15 mouse cellular contexts compared by ENCODE assay signal in the genomic region with DNA sequence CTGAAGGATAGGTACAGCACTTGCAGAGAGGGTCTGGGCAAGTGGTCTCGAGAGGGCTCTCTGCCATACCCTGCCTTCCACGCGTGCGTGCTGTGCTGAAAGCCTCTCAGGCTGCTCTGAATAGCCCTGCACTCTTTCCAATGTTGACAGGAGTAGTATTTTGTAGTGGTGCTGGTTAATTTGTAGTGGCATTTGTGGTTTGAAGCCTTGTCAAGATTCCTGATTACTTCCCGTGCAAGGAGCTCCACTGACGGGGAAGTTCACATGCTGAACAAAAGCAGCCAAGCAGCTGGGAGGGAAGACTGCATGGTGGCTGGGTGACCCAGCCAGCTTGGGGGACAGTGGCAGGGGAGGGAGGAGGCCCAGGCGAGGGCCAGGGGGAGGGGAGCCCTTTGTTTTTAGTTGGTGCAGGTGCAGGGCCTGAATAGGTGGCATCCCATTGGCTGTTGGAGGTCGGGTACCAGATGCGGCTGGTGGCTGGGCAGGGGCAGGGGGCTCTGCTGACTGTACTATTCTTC. TPM values are rescaled to one million over a fixed set of nuclear protein-coding genes. Genes with fewer than 3 reads are reported as not detected.
A peak's percentile ranks its signal among the peaks of the same experiment; 100 is the strongest.
DNase-seq lines count a peak whose midpoint lies in the region; ATAC-seq and TF ChIP-seq lines count a peak whose summit lies in the region.
"Had no signal": no experiment of that assay in that cellular context is flagged by ENCODE, and none has a peak within 500 bp of the region (broad histone marks: within the 10 kb centered on the region; RNA-seq: fewer than 3 reads in every experiment).

No protein-coding gene starts in this region.

- no peak overlapping the region for H3K4me3 ChIP-seq in heart, embryonic 16.5 days (ENCODE audit: low read length)
- H3K4me3 ChIP-seq in embryonic facial prominence, embryonic 11.5 days (ENCODE audit: low read depth, low read length), result no peak overlapping the region
- H3K4me3 ChIP-seq in hindbrain, embryonic 11.5 days (ENCODE audit: low read depth, low read length), result no peak overlapping the region
- H3K4me3 ChIP-seq in midbrain, embryonic 12.5 days, result no peak overlapping the region
- H3K4me3 ChIP-seq in cerebellum, adult 2 months (replicated peaks; ENCODE audit: insufficient read depth, low read depth, low read length), result no peak overlapping the region
- H3K4me3 ChIP-seq: limb, embryonic 13.5 days had no signal

- no peak overlapping the region for H3K27ac ChIP-seq in heart, embryonic 16.5 days (ENCODE audit: low read length)
- no peak overlapping the region for H3K27ac ChIP-seq in embryonic facial prominence, embryonic 11.5 days (replicated peaks; ENCODE audit: low read depth, low read length)
- no peak overlapping the region for H3K27ac ChIP-seq in hindbrain, embryonic 11.5 days (ENCODE audit: low read depth, low read length)
- peak overlapping the region; percentile 66 for H3K27ac ChIP-seq in midbrain, embryonic 12.5 days (replicated peaks)
- no peak overlapping the region for H3K27ac ChIP-seq in cerebellum, adult 2 months (ENCODE audit: insufficient read depth, low read length)
- H3K27ac ChIP-seq: limb, embryonic 13.5 days had no signal

- DNase-seq in heart, adult 9 months (ENCODE audit: low spot score in 2 of 2), result no peak
- peak; percentile 8 for DNase-seq in embryonic facial prominence, embryonic 11.5 days (ENCODE audit: low spot score)
- peak; percentile 36 for DNase-seq in hindbrain, embryonic 11.5 days (ENCODE audit: low spot score)
- DNase-seq in spleen, adult 12 weeks (ENCODE audit: low spot score), result no peak
- no peak for DNase-seq in left cerebral cortex, adult 8-10 months (ENCODE audit: low spot score in 2 of 2)
- no peak for DNase-seq in cerebellum, adult 2 months
- DNase-seq: adrenal gland, adult 8-10 months; B cell, adult 2 months; cerebellum, adult 18-20 months; heart, adult 18-20 months had no signal

- no peaks in the 10 kb centered on the region for H3K27me3 ChIP-seq in heart, embryonic 16.5 days (ENCODE audit: control insufficient read depth, insufficient read depth, low read length)
- H3K27me3 ChIP-seq in embryonic facial prominence, embryonic 11.5 days (ENCODE audit: control insufficient read depth, insufficient read depth, low read length), result no peaks in the 10 kb centered on the region
- no peaks in the 10 kb centered on the region for H3K27me3 ChIP-seq in hindbrain, embryonic 11.5 days (ENCODE audit: control insufficient read depth, insufficient read depth, low read length)
- no peaks in the 10 kb centered on the region for H3K27me3 ChIP-seq in midbrain, embryonic 12.5 days
- no peaks in the 10 kb centered on the region for H3K27me3 ChIP-seq in cerebellum, adult 2 months (ENCODE audit: control insufficient read depth, insufficient read depth, low read length)
- H3K27me3 ChIP-seq: limb, embryonic 13.5 days had no signal

- no peak overlapping the region for H3K4me2 ChIP-seq in heart, embryonic 16.5 days (ENCODE audit: low read depth, low read length)
- H3K4me2 ChIP-seq in embryonic facial prominence, embryonic 11.5 days (ENCODE audit: low read depth, low read length), result no peak overlapping the region
- no peak overlapping the region for H3K4me2 ChIP-seq in hindbrain, embryonic 11.5 days (replicated peaks; ENCODE audit: low read depth, low read length)
- no peak overlapping the region for H3K4me2 ChIP-seq in midbrain, embryonic 12.5 days (replicated peaks)
- H3K4me2 ChIP-seq: limb, embryonic 13.5 days had no signal

- H3K9ac ChIP-seq in heart, embryonic 16.5 days (ENCODE audit: low read length), result no peak overlapping the region
- H3K9ac ChIP-seq in embryonic facial prominence, embryonic 11.5 days (replicated peaks; ENCODE audit: low read length), result no peak overlapping the region
- H3K9ac ChIP-seq in hindbrain, embryonic 11.5 days (ENCODE audit: low read depth, low read length), result no peak overlapping the region
- H3K9ac ChIP-seq in midbrain, embryonic 12.5 days (replicated peaks), result no peak overlapping the region
- H3K9ac ChIP-seq: limb, embryonic 13.5 days had no signal

- H3K9me3 ChIP-seq in heart, embryonic 16.5 days (replicated peaks; ENCODE audit: control insufficient read depth, low read length), result no peaks in the 10 kb centered on the region
- no peaks in the 10 kb centered on the region for H3K9me3 ChIP-seq in embryonic facial prominence, embryonic 11.5 days (replicated peaks; ENCODE audit: control insufficient read depth, low read length)
- no peaks in the 10 kb centered on the region for H3K9me3 ChIP-seq in hindbrain, embryonic 11.5 days (ENCODE audit: control insufficient read depth, low read length)
- no peaks in the 10 kb centered on the region for H3K9me3 ChIP-seq in midbrain, embryonic 12.5 days
- H3K9me3 ChIP-seq: limb, embryonic 13.5 days had no signal

- TF ChIP-seq POLR2A in cerebellum, adult 2 months (IDR thresholded peaks at IDR 0.05; ENCODE audit: borderline replicate concordance, insufficient read depth, low read length), result no peak

- peaks cover 9% of the 10 kb centered on the region for H3K4me1 ChIP-seq in heart, embryonic 16.5 days (ENCODE audit: control insufficient read depth, insufficient read depth, low read length)
- H3K4me1 ChIP-seq in embryonic facial prominence, embryonic 11.5 days (ENCODE audit: control insufficient read depth, insufficient read depth, low read length), result no peaks in the 10 kb centered on the region
- H3K4me1 ChIP-seq in hindbrain, embryonic 11.5 days (replicated peaks; ENCODE audit: control insufficient read depth, insufficient read depth, low read length), result no peaks in the 10 kb centered on the region; the same call in none of the 2 replicates
- H3K4me1 ChIP-seq in midbrain, embryonic 12.5 days, result peaks cover 35% of the 10 kb centered on the region
- H3K4me1 ChIP-seq in cerebellum, adult 2 months (ENCODE audit: control insufficient read depth, insufficient read depth, low read length), result no peaks in the 10 kb centered on the region

- WGBS in heart, embryonic 16.5 days, result 35% methylated on average over 9 of the region's 9 CpGs
- 34% methylated on average over 9 of the region's 9 CpGs for WGBS in embryonic facial prominence, embryonic 11.5 days
- WGBS in hindbrain, embryonic 11.5 days, result 34% methylated on average over 9 of the region's 9 CpGs
- 21% methylated on average over 9 of the region's 9 CpGs for WGBS in midbrain, embryonic 12.5 days
- WGBS in cerebellum, adult 2 months, result 54% methylated on average over 9 of the region's 9 CpGs

- no peaks in the 10 kb centered on the region for H3K36me3 ChIP-seq in heart, embryonic 16.5 days (ENCODE audit: control insufficient read depth, insufficient read depth)
- no peaks in the 10 kb centered on the region for H3K36me3 ChIP-seq in embryonic facial prominence, embryonic 11.5 days (replicated peaks; ENCODE audit: control insufficient read depth, insufficient read depth, low read depth, low read length)
- no peaks in the 10 kb centered on the region for H3K36me3 ChIP-seq in hindbrain, embryonic 11.5 days (ENCODE audit: control insufficient read depth, insufficient read depth, low read length)
- no peaks in the 10 kb centered on the region; the same call in 1 of the 2 replicates for H3K36me3 ChIP-seq in midbrain, embryonic 12.5 days

- peak; percentile 46; the same call in 1 of the 2 replicates for ATAC-seq in heart, embryonic 16.5 days (replicated peaks; ENCODE audit: extremely low read depth, insufficient read depth, low FRiP score)
- peak; percentile 64 for ATAC-seq in embryonic facial prominence, embryonic 11.5 days (replicated peaks; ENCODE audit: insufficient number of reproducible peaks, low FRiP score, low TSS enrichment, low read depth)
- ATAC-seq in hindbrain, embryonic 11.5 days (ENCODE audit: low FRiP score), result peak; percentile 72
- peak; percentile 86 for ATAC-seq in midbrain, embryonic 12.5 days (ENCODE audit: low FRiP score, low read depth)
- ATAC-seq: intestine, postnatal 0 days had no signal

- no peak for TF ChIP-seq CTCF in cerebellum, adult 2 months (IDR thresholded peaks at IDR 0.05; ENCODE audit: borderline replicate concordance, insufficient read depth, low read depth, low read length)

RNA-seq across cellular contexts. Expression of gene Crb2, which starts 53.8 kb away (rescaled TPM):
- polyA plus RNA-seq in heart, embryonic 16.5 days (2015; fragmentation: Nextera tagmentation; extraction: Ambion mirVana), result 0.87 and 1.2 TPM in 2 replicates
- 2.7 and 3.0 TPM in 2 replicates for polyA plus RNA-seq in embryonic facial prominence, embryonic 11.5 days (2014; fragmentation: Nextera tagmentation; extraction: Ambion mirVana)
- polyA plus RNA-seq in hindbrain, embryonic 11.5 days (2014; fragmentation: Nextera tagmentation; extraction: Ambion mirVana), result 6.2 and 7.7 TPM in 2 replicates
- polyA plus RNA-seq in midbrain, embryonic 12.5 days (2016; fragmentation: Nextera tagmentation; extraction: Ambion mirVana), result 21.8 and 24.2 TPM in 2 replicates
- 1 to 10 TPM; 3.1 to 5.0 (median 4.3) TPM for total RNA-seq in left cerebral cortex, adult 8-10 months (2022)
- polyA plus RNA-seq in cerebellum, adult 2 months (2012; rRNA removed), result 1.1 and 1.4 TPM in 2 replicates
- total RNA-seq: megakaryocyte progenitor cell, adult 5-6 weeks had no signal

Comparison
In these comparisons a context has a peak if more than half of its experiments do, and no peak if none do; other contexts are left out.
1. DNase-seq: peak in embryonic facial prominence, embryonic 11.5 days (single experiment) and hindbrain, embryonic 11.5 days (single experiment); none in heart, adult 9 months (0 of 2), spleen, adult 12 weeks (single experiment), left cerebral cortex, adult 8-10 months (0 of 2) and cerebellum, adult 2 months (0 of 2).
2. Peak in every context shown above with its lines, with median percentiles within 50 percentile points of each other: ATAC-seq.